Comparison of ENCODE assay signal across 24 mouse cellular contexts in genomic region chr15:7635234-7635633, GRCm38 (mm10).
"Had no signal": no experiment of that assay in that cellular context is flagged by ENCODE, and none has a peak within 500 bp of the region (broad histone marks: within the 10 kb centered on the region; RNA-seq: fewer than 3 reads in every experiment).

No protein-coding gene starts in this region.

- H3K4me1 ChIP-seq: kidney, embryonic 15.5 days; limb, embryonic 12.5 days; liver, embryonic 12.5 days; liver, embryonic 15.5 days; lung, embryonic 15.5 days; megakaryocyte, embryonic 14.5 days; midbrain, embryonic 13.5 days had no signal

- H3K4me3 ChIP-seq: kidney, embryonic 15.5 days; left cerebral cortex, adult 2 months; limb, embryonic 12.5 days; liver, embryonic 12.5 days; liver, embryonic 15.5 days; lung, embryonic 15.5 days; megakaryocyte, embryonic 14.5 days; midbrain, embryonic 10.5 days; midbrain, embryonic 13.5 days had no signal

- DNase-seq: kidney, adult 8-10 months; kidney, postnatal 10 days; kidney, postnatal 36 days; layer of hippocampus, postnatal 36 days; liver; lung, adult 18-20 months; lung, postnatal 10 days; lung, postnatal 36 days; right cerebral cortex, adult 18-20 months; right cerebral cortex, postnatal 14 days; right cerebral cortex, postnatal 4 days; spleen, adult 18-20 months; thymus, adult 18-20 months; thymus, postnatal 36 days had no signal

- H3K27ac ChIP-seq: kidney, embryonic 15.5 days; left cerebral cortex, adult 2 months; limb, embryonic 12.5 days; liver, embryonic 12.5 days; liver, embryonic 15.5 days; lung, embryonic 15.5 days; midbrain, embryonic 10.5 days; midbrain, embryonic 13.5 days had no signal

- ATAC-seq: liver, embryonic 12.5 days; midbrain, embryonic 13.5 days; midbrain, embryonic 16.5 days had no signal

- H3K4me2 ChIP-seq: kidney, embryonic 15.5 days; limb, embryonic 12.5 days; liver, embryonic 12.5 days; liver, embryonic 15.5 days; lung, embryonic 15.5 days; midbrain, embryonic 13.5 days had no signal

- H3K9me3 ChIP-seq: kidney, embryonic 15.5 days; limb, embryonic 12.5 days; liver, embryonic 12.5 days; liver, embryonic 15.5 days; lung, embryonic 15.5 days; megakaryocyte, embryonic 14.5 days; midbrain, embryonic 10.5 days; midbrain, embryonic 13.5 days had no signal

- H3K27me3 ChIP-seq: kidney, embryonic 15.5 days; limb, embryonic 12.5 days; liver, embryonic 12.5 days; liver, embryonic 15.5 days; lung, embryonic 15.5 days; megakaryocyte, embryonic 14.5 days; midbrain, embryonic 13.5 days had no signal

- H3K9ac ChIP-seq: kidney, embryonic 15.5 days; limb, embryonic 12.5 days; liver, embryonic 12.5 days; liver, embryonic 15.5 days; lung, embryonic 15.5 days; midbrain, embryonic 13.5 days had no signal

- H3K36me3 ChIP-seq: kidney, embryonic 15.5 days; limb, embryonic 12.5 days; liver, embryonic 12.5 days; liver, embryonic 15.5 days; lung, embryonic 15.5 days; midbrain, embryonic 10.5 days; midbrain, embryonic 13.5 days had no signal
